Mouse (Mus musculus) embryonic facial prominence, embryonic 14.5 days (tissue): ENCODE data around the gene Ppm1m. TPM values are rescaled to one million over a fixed set of nuclear protein-coding genes. Genes with fewer than 3 reads are reported as not detected.

Source experiments
- ATAC-seq: fragments of 200-750 bp; cut with Nextera tagmentation; 2 replicates; pipeline ENCODE4 v1.8.0; 2017; ENCODE audit warnings: low read depth, moderate number of reproducible peaks, moderate TSS enrichment
- DNase-seq: peaks from one replicate; pipeline ENCODE4 v3.0.0-alpha.2; 2015; ENCODE audit warnings: low spot score
- H3K27ac ChIP-seq: fragments of 300-500 bp; sonication (generic); replicated peaks from 2 replicates; pipeline ENCODE4 v1.5.1; 2014; ENCODE audit warnings: low read depth, mild to moderate bottlenecking, low read length, moderate library complexity
- H3K27me3 ChIP-seq: fragments of 300-500 bp; sonication (generic); replicated peaks from 2 replicates; pipeline ENCODE4 v1.6.1; 2014; ENCODE audit warnings: low read length; ENCODE audit not compliant: control insufficient read depth, insufficient read depth
- H3K36me3 ChIP-seq: fragments of 300-500 bp; sonication (generic); 2 replicates; pipeline ENCODE4 v1.6.1; 2014; ENCODE audit warnings: low read length, mixed read lengths; ENCODE audit not compliant: control insufficient read depth, insufficient read depth
- H3K4me1 ChIP-seq: fragments of 300-500 bp; sonication (generic); 2 replicates; pipeline ENCODE4 v1.6.1; 2014; ENCODE audit warnings: antibody characterized with exemption, low read length; ENCODE audit not compliant: control insufficient read depth, insufficient read depth
- H3K4me2 ChIP-seq: fragments of 300-500 bp; sonication (generic); 2 replicates; pipeline ENCODE4 v1.6.1; 2014; ENCODE audit warnings: low read depth, mild to moderate bottlenecking, low read length, moderate library complexity, mixed read lengths
- H3K4me3 ChIP-seq: fragments of 300-500 bp; sonication (generic); 2 replicates; pipeline ENCODE4 v1.5.1; 2014; ENCODE audit warnings: low read depth, mild to moderate bottlenecking, low read length
- H3K9ac ChIP-seq: fragments of 300-500 bp; sonication (generic); 2 replicates; pipeline ENCODE4 v1.6.1; 2014; ENCODE audit warnings: low read depth, mild to moderate bottlenecking, low read length, moderate library complexity, mixed read lengths
- H3K9me3 ChIP-seq: fragments of 300-500 bp; sonication (generic); 2 replicates; pipeline ENCODE4 v1.6.1; 2016; ENCODE audit warnings: low read length; ENCODE audit not compliant: control insufficient read depth
- WGBS: fragments of 180-500 bp; shearing (Covaris S2); extraction: QIAGEN DNeasy Blood & Tissue Kit; methylation state at CpG from one replicate; pipeline ENCODE4 v1.1.7; 2014; 5-methylcytosine and 5-hydroxymethylcytosine counted together
- polyA plus RNA-seq: library from polyadenylated mRNA; unstranded; fragments of >200 nt; fragmentation: Nextera tagmentation; extraction: Ambion mirVana; gene quantifications from 2 replicates; pipeline ENCODE4 v1.2.1, GENCODE M21; 2014

Ppm1m gene
- polyA plus RNA-seq, 1 experiment from 2014 or later: 41.3 TPM

DNA sequence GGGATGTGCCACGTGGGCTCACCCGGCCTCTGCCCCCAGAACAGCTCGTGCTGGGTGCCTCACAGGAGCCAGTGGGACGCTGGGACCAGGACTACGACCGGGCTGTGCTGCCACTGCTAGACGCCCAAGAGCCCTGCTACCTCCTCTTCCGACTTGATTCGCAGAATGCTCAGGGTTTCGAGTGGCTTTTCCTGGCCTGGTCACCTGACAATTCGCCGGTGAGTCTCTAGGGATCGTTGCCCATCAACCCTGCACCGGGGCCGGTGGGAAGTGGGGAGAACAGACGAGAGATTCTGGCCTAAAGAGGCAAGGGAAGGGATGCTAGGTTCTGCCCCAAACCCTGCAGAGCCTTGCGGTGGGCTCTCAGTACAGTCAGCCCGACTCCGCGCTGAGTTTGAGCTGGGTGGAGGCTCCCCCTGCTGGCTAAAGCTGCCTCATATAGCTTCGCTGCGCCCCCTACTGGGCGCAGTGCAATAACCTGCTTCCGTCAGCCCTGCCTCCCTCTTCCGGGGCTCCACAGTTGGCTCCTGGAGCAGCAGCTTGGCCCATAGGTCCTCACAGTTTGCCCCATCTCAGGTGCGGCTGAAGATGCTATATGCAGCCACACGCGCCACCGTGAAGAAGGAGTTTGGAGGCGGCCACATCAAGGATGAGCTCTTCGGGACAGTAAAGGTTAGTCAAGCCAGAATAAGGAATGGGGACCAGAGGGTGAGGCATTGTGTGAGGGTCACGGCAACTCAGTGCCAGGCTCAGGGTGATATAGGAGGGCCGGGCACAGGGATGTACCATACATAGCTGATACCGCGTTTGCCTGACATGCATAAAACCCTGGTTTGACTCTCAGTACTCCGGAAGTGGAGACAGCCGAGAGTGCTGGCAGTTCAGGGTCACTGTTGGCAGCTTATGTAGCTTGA is 12.4 kb upstream of the Ppm1m start:
- Histone ChIP-seq H3K4me3 (peak overlapping the region; percentile 34), H3K36me3 (peaks cover 43% of the 10 kb centered on the region), H3K9me3 (no peaks in the 10 kb centered on the region), H3K4me1 (0 out of 2 replicates have a peak, but pooled peaks cover 3% of the 10 kb centered on the region), H3K9ac (peak overlapping the region; percentile 61), H3K4me2 (peak overlapping the region; percentile 60), H3K27ac (peak overlapping the region; percentile 74), H3K27me3 (no peaks in the 10 kb centered on the region)
- 24% methylated on average over 27 of the region's 37 CpGs for WGBS
- ATAC-seq (peak; percentile 88), DNase-seq (peak; percentile 94)

DNA sequence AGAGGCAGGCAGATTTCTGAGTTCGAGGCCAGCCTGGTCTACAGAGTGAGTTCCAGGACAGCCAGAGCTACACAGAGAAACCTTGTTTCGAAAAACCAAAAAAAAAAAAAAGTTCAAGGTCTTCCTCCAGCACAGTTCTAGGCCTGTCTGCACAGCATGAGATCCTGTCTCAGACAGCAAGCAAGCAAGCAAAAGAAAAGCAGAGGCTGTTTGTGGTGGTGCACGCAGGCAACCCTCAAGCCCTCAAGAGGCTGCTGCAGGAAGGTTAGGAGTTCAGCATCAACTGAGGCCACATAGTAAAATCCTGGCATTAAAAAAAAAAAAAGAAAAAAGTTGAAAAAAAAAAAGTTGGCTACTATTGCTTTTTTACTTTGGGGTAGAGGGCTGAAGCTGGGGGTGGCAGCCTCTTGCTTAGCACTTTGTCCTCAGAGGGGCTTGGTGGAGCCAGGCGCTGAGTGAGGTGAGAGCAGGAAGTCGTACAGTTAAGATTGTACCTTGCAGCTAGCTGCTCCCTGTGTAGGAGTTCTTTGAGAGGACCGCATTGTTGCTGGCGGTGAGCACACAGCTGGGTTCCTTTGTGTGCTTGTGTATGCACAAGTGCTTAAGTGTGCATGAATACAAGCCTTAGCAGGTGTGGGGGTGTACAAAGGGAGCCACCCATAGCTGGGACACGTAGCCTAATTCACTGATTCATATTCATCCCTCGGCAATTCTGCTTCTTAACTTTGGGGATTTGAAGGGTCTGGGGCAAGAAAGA is 11.5 kb upstream of the Ppm1m start:
- WGBS: 55% methylated on average over 9 of the region's 9 CpGs
- Histone ChIP-seq H3K4me1 (0 out of 2 replicates have a peak, but pooled peaks cover 3% of the 10 kb centered on the region), H3K27ac (peak overlapping the region; percentile 74; the same call in 1 of the 2 replicates), H3K9ac (peak overlapping the region; percentile 61), H3K9me3 (no peaks in the 10 kb centered on the region), H3K27me3 (no peaks in the 10 kb centered on the region), H3K4me3 (no peak overlapping the region; the same call in 1 of the 2 replicates), H3K36me3 (peaks cover 45% of the 10 kb centered on the region), H3K4me2 (peak overlapping the region; percentile 60)
- DNase-seq: no peak
- no peak for ATAC-seq

DNA sequence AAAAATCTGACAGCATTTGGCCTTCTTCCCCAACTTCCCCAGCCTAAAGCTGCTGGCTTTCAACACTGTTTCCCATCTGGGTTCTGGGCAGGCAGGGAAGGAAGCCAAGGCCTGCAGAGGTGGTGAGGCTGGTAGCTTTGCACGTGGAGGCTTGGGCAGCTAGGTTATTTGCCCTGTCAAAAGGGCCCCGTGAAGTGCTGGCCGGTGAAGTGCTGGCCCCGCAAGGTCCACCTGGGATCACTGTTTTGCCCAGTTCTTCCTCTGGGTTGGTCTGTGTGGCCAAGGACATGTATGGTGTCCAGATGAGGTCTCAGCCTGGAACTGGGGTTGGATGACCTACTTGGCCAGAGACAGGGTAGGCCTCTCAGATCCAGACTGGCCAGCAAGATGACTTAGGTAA is 10.4 kb upstream of the Ppm1m start:
- H3K36me3 ChIP-seq: peaks cover 38% of the 10 kb centered on the region

DNA sequence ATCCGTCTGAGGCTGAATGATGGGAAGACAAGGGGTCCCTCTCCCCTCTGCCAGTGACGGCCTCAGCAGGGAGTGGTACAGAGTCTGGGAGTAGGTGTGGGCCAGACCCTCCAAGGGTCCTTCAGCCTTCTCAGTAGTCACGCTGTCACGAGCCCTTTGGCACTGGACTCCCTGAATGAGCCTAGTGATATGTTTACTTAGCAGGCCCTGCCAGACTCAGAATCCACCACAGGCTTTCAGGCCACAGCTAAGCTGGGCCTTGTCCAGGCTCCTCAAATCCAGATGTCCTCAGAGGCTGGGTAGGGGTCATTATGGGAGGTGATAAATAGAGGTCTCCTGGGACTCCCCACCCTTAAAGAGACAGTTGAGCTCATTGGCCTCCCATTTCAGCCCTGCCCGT is 8.6 kb upstream of the Ppm1m start:
- WGBS: 92% methylated on average over 5 of the region's 5 CpGs
- Histone ChIP-seq H3K9me3 (no peaks in the 10 kb centered on the region), H3K27me3 (no peaks in the 10 kb centered on the region), H3K4me3 (no peak overlapping the region), H3K4me2 (no peak overlapping the region), H3K27ac (no peak overlapping the region), H3K4me1 (peaks cover 13% of the 10 kb centered on the region; the same call in 1 of the 2 replicates), H3K36me3 (peaks cover 21% of the 10 kb centered on the region), H3K9ac (no peak overlapping the region)
- no peak for ATAC-seq
- DNase-seq: no peak

More for the DNA sequence above, 10.4 kb upstream of the Ppm1m start:
- Histone ChIP-seq H3K27ac (no peak overlapping the region), H3K4me3 (no peak overlapping the region), H3K9ac (no peak overlapping the region), H3K9me3 (no peaks in the 10 kb centered on the region), H3K27me3 (no peaks in the 10 kb centered on the region), H3K4me1 (0 out of 2 replicates have a peak, but pooled peaks cover 3% of the 10 kb centered on the region), H3K4me2 (no peak overlapping the region)
- no peak for ATAC-seq
- DNase-seq: no peak
- 91% methylated on average over 4 of the region's 4 CpGs for WGBS

DNA sequence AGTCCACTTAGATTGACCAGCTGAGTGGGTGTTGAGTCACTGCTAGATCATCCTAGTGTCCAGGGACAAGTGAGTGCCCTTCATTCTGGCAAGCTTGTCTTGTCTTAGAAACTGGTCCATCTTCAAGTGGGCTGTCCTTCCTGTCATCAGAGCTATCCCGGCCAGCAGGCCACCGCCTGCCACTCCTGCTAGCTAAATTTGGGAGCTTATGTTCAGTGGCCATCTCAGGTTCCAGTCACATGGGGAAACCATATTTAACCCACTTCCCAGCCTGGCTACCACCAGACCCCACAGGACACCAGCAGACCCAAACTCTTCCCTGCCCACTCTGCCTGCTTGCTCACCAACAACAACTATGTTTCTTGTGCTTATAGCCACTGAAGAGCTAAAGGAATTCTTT is 7.0 kb upstream of the Ppm1m start:
- Histone ChIP-seq H3K4me3 (no peak overlapping the region), H3K36me3 (peaks cover 12% of the 10 kb centered on the region; the same call in 1 of the 2 replicates), H3K9ac (no peak overlapping the region), H3K27me3 (no peaks in the 10 kb centered on the region), H3K27ac (no peak overlapping the region), H3K9me3 (no peaks in the 10 kb centered on the region), H3K4me1 (peaks cover 15% of the 10 kb centered on the region; the same call in 1 of the 2 replicates), H3K4me2 (no peak overlapping the region)
- DNase-seq (no peak), ATAC-seq (no peak)
- 67% methylated on average over 2 of the region's 2 CpGs for WGBS

DNA sequence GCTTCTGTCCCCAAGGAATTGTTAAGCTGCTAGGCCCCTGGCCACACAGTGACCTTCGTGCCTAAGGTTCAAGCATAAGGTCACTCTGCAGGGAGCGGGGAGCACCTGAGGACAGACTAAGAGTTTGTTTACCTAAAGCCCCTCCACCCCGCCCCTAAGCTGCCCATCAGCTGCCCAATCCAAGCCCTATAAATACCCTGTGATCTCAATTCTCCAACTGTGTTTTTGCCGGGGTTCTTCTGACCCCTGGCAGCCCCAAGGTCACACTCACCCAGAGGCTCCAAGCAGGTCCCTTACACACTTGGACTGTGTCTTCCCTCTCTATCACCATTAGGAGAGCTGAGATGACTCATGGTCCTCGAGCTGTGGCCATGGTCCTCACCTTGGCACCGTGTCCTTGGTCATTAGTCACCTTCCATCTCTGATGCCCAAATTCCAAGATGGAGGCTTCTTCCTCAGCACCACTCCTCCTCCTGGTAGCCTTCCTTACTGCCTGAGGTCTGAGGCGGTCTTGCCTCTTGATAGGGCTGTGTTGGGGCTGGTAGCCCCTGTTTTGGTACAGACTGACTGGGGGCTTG is 6.3 kb upstream of the Ppm1m start:
- Histone ChIP-seq H3K27ac (no peak overlapping the region), H3K9me3 (no peaks in the 10 kb centered on the region), H3K27me3 (no peaks in the 10 kb centered on the region), H3K4me3 (no peak overlapping the region), H3K4me2 (no peak overlapping the region), H3K9ac (no peak overlapping the region), H3K36me3 (peaks cover 12% of the 10 kb centered on the region; the same call in 1 of the 2 replicates), H3K4me1 (peaks cover 15% of the 10 kb centered on the region; the same call in 1 of the 2 replicates)
- no peak for ATAC-seq
- WGBS: 75% methylated on average over 7 of the region's 7 CpGs
- no peak for DNase-seq

DNA sequence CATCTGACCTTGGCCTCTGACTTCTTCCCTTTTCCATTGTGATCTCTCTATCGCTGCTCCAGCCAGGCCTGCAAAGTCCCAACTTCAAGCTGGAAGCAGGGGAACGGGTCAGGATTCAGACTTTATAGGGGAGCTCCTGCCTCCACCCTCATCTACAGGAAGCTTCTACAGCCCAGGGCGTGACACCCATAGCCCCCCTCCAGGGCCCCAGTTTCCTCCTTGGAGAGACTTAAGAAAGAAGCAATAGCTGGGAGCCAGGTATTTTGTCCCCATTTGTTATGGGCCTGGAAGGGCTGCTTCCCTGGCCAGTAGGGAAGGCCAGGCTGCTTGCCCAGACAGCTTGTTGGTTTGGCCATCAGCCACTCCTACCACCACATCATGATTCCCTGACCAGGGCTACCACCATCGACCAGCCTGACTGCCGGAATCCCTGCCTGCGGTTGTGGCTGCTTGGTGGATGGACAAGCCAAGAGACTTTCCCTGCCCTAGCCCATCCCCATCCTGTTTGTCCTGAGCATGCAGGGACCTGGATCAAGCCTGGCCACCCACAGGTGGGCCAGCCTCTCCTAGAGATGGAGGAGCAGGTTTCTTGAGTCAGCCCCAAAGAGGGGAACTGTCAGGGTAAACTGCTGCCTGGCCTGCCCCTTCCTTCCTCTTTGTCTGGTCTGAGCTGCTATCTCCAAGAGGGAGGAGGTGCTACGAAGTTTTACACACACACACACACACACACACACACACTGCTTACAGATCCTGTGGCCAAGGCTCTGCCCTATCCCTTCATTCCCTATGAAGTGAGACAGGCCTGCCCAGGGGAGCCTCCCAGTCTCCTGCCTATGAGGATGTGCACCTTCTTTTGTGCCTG is 4.7 kb upstream of the Ppm1m start:
- Histone ChIP-seq H3K9ac (peak overlapping the region; percentile 77), H3K4me1 (peaks cover 15% of the 10 kb centered on the region; the same call in 1 of the 2 replicates), H3K36me3 (peaks cover 9% of the 10 kb centered on the region; the same call in 1 of the 2 replicates), H3K27ac (no peak overlapping the region), H3K4me3 (peak overlapping the region; percentile 60), H3K9me3 (no peaks in the 10 kb centered on the region), H3K4me2 (peak overlapping the region; percentile 62), H3K27me3 (no peaks in the 10 kb centered on the region)
- DNase-seq (no peak), ATAC-seq (no peak)
- 77% methylated on average over 7 of the region's 7 CpGs for WGBS
